Mouse (Mus musculus): ENCODE results near the gene Wsb1. TPM values are rescaled to one million over a fixed set of nuclear protein-coding genes. Genes with fewer than 3 reads are reported as not detected.

The Wsb1 gene
- polyA plus RNA-seq, 1 experiment from 2014 or later = 119 TPM

- H3K9me3 ChIP-seq (replicated peaks) = no peaks in the 10 kb centered on the region
- peaks cover 26% of the 10 kb centered on the region for H3K4me1 ChIP-seq (replicated peaks)
- no peaks in the 10 kb centered on the region for H3K27me3 ChIP-seq
- H3K4me2 ChIP-seq = no peak overlapping the region
- H3K4me3 ChIP-seq = no peak overlapping the region
- WGBS = 49% methylated on average over 5 of the region's 5 CpGs
- no peak overlapping the region for H3K27ac ChIP-seq
- H3K9ac ChIP-seq = no peak overlapping the region
- no peak for ATAC-seq (replicated peaks; ENCODE audit: insufficient number of reproducible peaks, insufficient read depth, low FRiP score, low read depth)
- no peaks in the 10 kb centered on the region for H3K36me3 ChIP-seq
These were observed 34.6 kb upstream of the Wsb1 start for GRCm38 (mm10) chr11:79288913-79289640.

- Histone ChIP-seq H3K27ac (peak overlapping the region; percentile 3; the same call in 1 of the 2 replicates), H3K9ac (no peak overlapping the region), H3K36me3 (no peaks in the 10 kb centered on the region), H3K9me3 (replicated peaks) (no peaks in the 10 kb centered on the region), H3K4me3 (no peak overlapping the region), H3K4me1 (replicated peaks) (peaks cover 26% of the 10 kb centered on the region), H3K27me3 (no peaks in the 10 kb centered on the region), H3K4me2 (no peak overlapping the region)
- 71% methylated on average over 7 of the region's 7 CpGs for WGBS
- ATAC-seq (replicated peaks; ENCODE audit: insufficient number of reproducible peaks, insufficient read depth, low FRiP score, low read depth) = no peak
These were observed 33.9 kb upstream of the Wsb1 start for GRCm38 (mm10) chr11:79288278-79288843.

DNA sequence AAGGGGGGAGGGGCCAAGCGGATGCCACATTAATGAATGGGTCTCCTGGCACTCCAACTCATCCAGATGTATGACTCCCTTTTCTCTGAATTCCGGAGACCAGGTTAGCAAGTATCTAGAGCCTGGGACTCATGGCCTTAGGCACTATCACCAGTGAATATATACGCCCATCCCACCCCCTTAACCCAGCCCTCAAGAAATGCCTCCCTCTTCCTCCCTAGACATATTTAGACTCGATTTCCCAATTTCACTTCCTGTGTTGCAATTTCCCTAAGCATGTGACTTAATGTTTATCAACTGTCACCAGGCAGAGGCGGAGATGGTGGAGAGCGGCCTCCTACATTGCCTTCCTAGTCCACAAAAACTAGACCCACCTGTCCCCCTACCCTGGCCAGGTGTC, 33.0 kb upstream of the Wsb1 start:
- no peak overlapping the region for H3K4me2 ChIP-seq
- peaks cover 26% of the 10 kb centered on the region for H3K4me1 ChIP-seq (replicated peaks)
- H3K4me3 ChIP-seq = no peak overlapping the region
- no peak overlapping the region for H3K9ac ChIP-seq
- ATAC-seq (replicated peaks; ENCODE audit: insufficient number of reproducible peaks, insufficient read depth, low FRiP score, low read depth) = no peak
- WGBS = 68% methylated on average over 6 of the region's 6 CpGs
- H3K27me3 ChIP-seq = no peaks in the 10 kb centered on the region
- no peaks in the 10 kb centered on the region for H3K36me3 ChIP-seq
- H3K9me3 ChIP-seq (replicated peaks) = no peaks in the 10 kb centered on the region
- no peak overlapping the region for H3K27ac ChIP-seq

GRCm38 (mm10) chr11:79286305-79286799, 31.9 kb upstream of the Wsb1 start:
- H3K4me3 ChIP-seq = no peak overlapping the region
- H3K9me3 ChIP-seq (replicated peaks) = no peaks in the 10 kb centered on the region
- H3K4me1 ChIP-seq (replicated peaks) = peaks cover 32% of the 10 kb centered on the region
- WGBS = 27% methylated on average over 9 of the region's 9 CpGs
- H3K36me3 ChIP-seq = no peaks in the 10 kb centered on the region
- no peak overlapping the region for H3K4me2 ChIP-seq
- peak overlapping the region; percentile 66 for H3K27ac ChIP-seq
- H3K9ac ChIP-seq = no peak overlapping the region
- no peak for ATAC-seq (replicated peaks; ENCODE audit: insufficient number of reproducible peaks, insufficient read depth, low FRiP score, low read depth)
- no peaks in the 10 kb centered on the region for H3K27me3 ChIP-seq

GRCm38 (mm10) chr11:79283350-79284030, 29.0 kb upstream of the Wsb1 start:
- no peak overlapping the region for H3K9ac ChIP-seq
- no peaks in the 10 kb centered on the region for H3K9me3 ChIP-seq (replicated peaks)
- H3K4me1 ChIP-seq (replicated peaks) = peaks cover 19% of the 10 kb centered on the region
- no peaks in the 10 kb centered on the region for H3K36me3 ChIP-seq
- no peaks in the 10 kb centered on the region for H3K27me3 ChIP-seq
- 92% methylated on average over 4 of the region's 4 CpGs for WGBS
- ATAC-seq (replicated peaks; ENCODE audit: insufficient number of reproducible peaks, insufficient read depth, low FRiP score, low read depth) = no peak
- no peak overlapping the region for H3K27ac ChIP-seq
- H3K4me3 ChIP-seq = no peak overlapping the region
- no peak overlapping the region for H3K4me2 ChIP-seq

- ATAC-seq (replicated peaks; ENCODE audit: insufficient number of reproducible peaks, insufficient read depth, low FRiP score, low read depth) = no peak
- H3K4me2 ChIP-seq = no peak overlapping the region
- no peak overlapping the region for H3K27ac ChIP-seq
- no peak overlapping the region for H3K9ac ChIP-seq
- H3K4me1 ChIP-seq (replicated peaks) = peaks cover 14% of the 10 kb centered on the region
- H3K36me3 ChIP-seq = no peaks in the 10 kb centered on the region
- 15% methylated on average over 5 of the region's 5 CpGs for WGBS
- H3K9me3 ChIP-seq (replicated peaks) = no peaks in the 10 kb centered on the region
- no peak overlapping the region for H3K4me3 ChIP-seq
- no peaks in the 10 kb centered on the region for H3K27me3 ChIP-seq
These were observed 26.9 kb upstream of the Wsb1 start for GRCm38 (mm10) chr11:79281396-79281795.

DNA sequence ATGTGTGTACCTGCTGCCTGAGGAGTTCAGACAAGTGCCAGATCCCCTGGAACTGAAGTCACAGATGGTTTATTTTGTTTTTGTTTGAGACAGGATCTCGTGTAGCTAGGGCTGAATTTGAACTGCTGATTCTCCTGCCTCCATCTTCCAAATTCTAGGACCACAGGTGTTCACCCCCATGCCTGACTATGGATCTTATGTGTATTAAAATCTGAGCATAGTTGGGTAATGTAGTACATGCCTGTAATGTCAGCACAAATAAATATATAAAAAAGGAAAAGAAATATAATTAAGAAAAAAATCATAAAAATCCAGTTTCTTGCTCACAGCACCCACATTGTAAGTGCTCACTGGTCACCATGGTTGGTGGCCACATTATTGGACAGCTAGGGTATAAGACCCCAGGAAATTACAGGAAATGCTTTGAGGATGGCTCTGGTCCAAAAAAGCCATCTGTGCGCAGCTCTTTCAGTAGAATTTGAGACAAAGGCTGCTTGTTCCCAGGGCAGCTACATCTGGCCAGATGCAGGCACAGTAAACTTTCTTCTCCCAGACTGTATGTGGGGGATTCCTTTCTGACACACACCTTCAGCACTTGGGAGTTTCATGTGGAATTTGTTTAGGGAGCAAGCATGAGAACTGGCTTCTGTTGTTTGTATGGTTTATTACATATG, 25.4 kb upstream of the Wsb1 start:
- Histone ChIP-seq H3K36me3 (no peaks in the 10 kb centered on the region), H3K9ac (no peak overlapping the region), H3K27ac (peak overlapping the region; percentile 11; the same call in 1 of the 2 replicates), H3K27me3 (no peaks in the 10 kb centered on the region), H3K4me2 (no peak overlapping the region), H3K4me3 (no peak overlapping the region), H3K4me1 (replicated peaks) (peaks cover 10% of the 10 kb centered on the region), H3K9me3 (replicated peaks) (no peaks in the 10 kb centered on the region)
- 43% methylated on average over 2 of the region's 2 CpGs for WGBS
- ATAC-seq (replicated peaks; ENCODE audit: insufficient number of reproducible peaks, insufficient read depth, low FRiP score, low read depth) = no peak

- WGBS = 66% methylated on average over 4 of the region's 4 CpGs
- no peak overlapping the region for H3K4me3 ChIP-seq
- H3K27ac ChIP-seq = no peak overlapping the region
These were observed 19.3 kb upstream of the Wsb1 start for GRCm38 (mm10) chr11:79273757-79274156.

DNA sequence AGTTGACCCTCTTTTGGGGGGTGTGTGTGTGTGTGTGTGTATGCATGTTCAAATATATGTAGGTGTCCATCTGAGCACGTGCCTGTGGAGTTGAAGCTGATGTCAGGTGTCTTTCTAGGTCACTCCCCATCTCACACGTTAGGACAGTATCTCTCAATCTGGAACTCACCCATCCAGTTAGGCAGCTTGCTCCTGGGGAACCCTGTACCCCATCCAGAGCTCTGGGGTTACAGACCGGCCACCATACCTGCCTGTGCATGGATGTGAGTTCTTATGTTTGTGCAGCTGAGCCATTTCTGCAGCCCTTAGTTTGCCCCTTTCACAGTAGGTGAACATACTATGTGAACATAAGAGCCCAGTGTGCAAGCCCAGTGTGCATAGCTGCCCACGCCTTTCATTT, 18.6 kb upstream of the Wsb1 start:
- ATAC-seq (replicated peaks; ENCODE audit: insufficient number of reproducible peaks, insufficient read depth, low FRiP score, low read depth) = no peak
- Histone ChIP-seq H3K36me3 (no peaks in the 10 kb centered on the region), H3K27ac (no peak overlapping the region), H3K27me3 (no peaks in the 10 kb centered on the region), H3K9me3 (replicated peaks) (no peaks in the 10 kb centered on the region), H3K4me2 (no peak overlapping the region), H3K4me1 (replicated peaks) (no peaks in the 10 kb centered on the region), H3K4me3 (no peak overlapping the region), H3K9ac (no peak overlapping the region)
- 66% methylated on average over 4 of the region's 4 CpGs for WGBS

More at GRCm38 (mm10) chr11:79273757-79274156, 19.3 kb upstream of the Wsb1 start:
- Histone ChIP-seq H3K4me1 (replicated peaks) (no peaks in the 10 kb centered on the region), H3K36me3 (no peaks in the 10 kb centered on the region), H3K9ac (no peak overlapping the region), H3K9me3 (replicated peaks) (no peaks in the 10 kb centered on the region), H3K4me2 (no peak overlapping the region), H3K27me3 (no peaks in the 10 kb centered on the region)
- no peak for ATAC-seq (replicated peaks; ENCODE audit: insufficient number of reproducible peaks, insufficient read depth, low FRiP score, low read depth)

GRCm38 (mm10) chr11:79267171-79267570, 12.7 kb upstream of the Wsb1 start:
- H3K4me3 ChIP-seq = no peak overlapping the region
- WGBS = 17% methylated on average over 1 of the region's 1 CpGs
- H3K9ac ChIP-seq = no peak overlapping the region
- no peak overlapping the region for H3K27ac ChIP-seq
- H3K36me3 ChIP-seq = no peaks in the 10 kb centered on the region
- H3K4me2 ChIP-seq = no peak overlapping the region
- peaks cover 10% of the 10 kb centered on the region for H3K4me1 ChIP-seq (replicated peaks)
- no peaks in the 10 kb centered on the region for H3K9me3 ChIP-seq (replicated peaks)
- no peaks in the 10 kb centered on the region for H3K27me3 ChIP-seq
- no peak for ATAC-seq (replicated peaks; ENCODE audit: insufficient number of reproducible peaks, insufficient read depth, low FRiP score, low read depth)

- 29% methylated on average over 3 of the region's 3 CpGs for WGBS
- Histone ChIP-seq H3K9me3 (replicated peaks) (no peaks in the 10 kb centered on the region), H3K36me3 (no peaks in the 10 kb centered on the region), H3K9ac (no peak overlapping the region), H3K4me3 (no peak overlapping the region), H3K27ac (peak overlapping the region; percentile 55), H3K4me1 (replicated peaks) (peaks cover 10% of the 10 kb centered on the region), H3K4me2 (no peak overlapping the region), H3K27me3 (no peaks in the 10 kb centered on the region)
- ATAC-seq (replicated peaks; ENCODE audit: insufficient number of reproducible peaks, insufficient read depth, low FRiP score, low read depth) = no peak
These were observed 9.9 kb upstream of the Wsb1 start for GRCm38 (mm10) chr11:79264376-79264775.
